Mouse (Mus musculus) small intestine, adult 2 months (tissue): ENCODE measurements at regions not wholly inside any gene's neighbourhood (a gene's known extent, or its start where the extent isn't known, plus 50 kb on each side); places are given as distances from the start of the nearest gene placed in this dataset.

Source experiments
- H3K27ac ChIP-seq: fragments of 200-500 bp; 2 replicates; pipeline ENCODE4 v1.5.1; 2012; ENCODE audit warnings: low read depth, low read length, control low read depth, inconsistent platforms; ENCODE audit not compliant: insufficient read depth
- H3K27me3 ChIP-seq: fragments of 200-500 bp; 2 replicates; pipeline ENCODE4 v1.6.1; 2012; ENCODE audit warnings: mild to moderate bottlenecking, moderate library complexity, low read length, inconsistent platforms; ENCODE audit not compliant: control insufficient read depth, insufficient read depth
- H3K36me3 ChIP-seq: fragments of 200-500 bp; 2 replicates; pipeline ENCODE4 v1.6.1; 2012; ENCODE audit warnings: mild to moderate bottlenecking, low read length, control low read depth, inconsistent platforms; ENCODE audit not compliant: control insufficient read depth, insufficient read depth
- H3K4me1 ChIP-seq: fragments of 200-500 bp; 2 replicates; pipeline ENCODE4 v1.6.1; 2012; ENCODE audit warnings: low read length, inconsistent platforms, mixed read lengths; ENCODE audit not compliant: control insufficient read depth, insufficient read depth, insufficient read length
- H3K4me3 ChIP-seq: fragments of 200-500 bp; 2 replicates; pipeline ENCODE4 v1.5.1; 2012; ENCODE audit warnings: low read depth, mild to moderate bottlenecking, control low read depth, inconsistent platforms, low read length, moderate library complexity
- CTCF ChIP-seq: fragments of 200-500 bp; IDR thresholded peaks from 2 replicates; pipeline ENCODE4 v1.5.1; 2012; ENCODE audit warnings: low read depth, mild to moderate bottlenecking, control low read depth, inconsistent platforms, low read length, moderate library complexity, mixed read lengths; ENCODE audit not compliant: insufficient replicate concordance, insufficient read length; ENCODE audit errors: extremely low read depth
- POLR2A ChIP-seq: fragments of 200-500 bp; IDR thresholded peaks from 2 replicates; pipeline ENCODE4 v1.6.1; 2012; ENCODE audit warnings: low read depth, mild to moderate bottlenecking, control low read depth, inconsistent platforms, low read length, moderate library complexity
- WGBS: fragments of 180-500 bp; shearing (Covaris S2); methylation state at CpG from one replicate; pipeline ENCODE4 v1.1.7; 2018; 5-methylcytosine and 5-hydroxymethylcytosine counted together

GRCm38 (mm10) chr8:112933815-112934214, 364.0 kb downstream of the Cntnap4 start:
- H3K36me3 ChIP-seq = no peaks in the 10 kb centered on the region
- TF ChIP-seq POLR2A (no peak), CTCF (no peak)
- H3K4me3 ChIP-seq = no peak overlapping the region
- H3K27ac ChIP-seq = no peak overlapping the region
- no peaks in the 10 kb centered on the region for H3K4me1 ChIP-seq
- H3K27me3 ChIP-seq = no peaks in the 10 kb centered on the region
- 88% methylated on average over 2 of the region's 2 CpGs for WGBS

DNA sequence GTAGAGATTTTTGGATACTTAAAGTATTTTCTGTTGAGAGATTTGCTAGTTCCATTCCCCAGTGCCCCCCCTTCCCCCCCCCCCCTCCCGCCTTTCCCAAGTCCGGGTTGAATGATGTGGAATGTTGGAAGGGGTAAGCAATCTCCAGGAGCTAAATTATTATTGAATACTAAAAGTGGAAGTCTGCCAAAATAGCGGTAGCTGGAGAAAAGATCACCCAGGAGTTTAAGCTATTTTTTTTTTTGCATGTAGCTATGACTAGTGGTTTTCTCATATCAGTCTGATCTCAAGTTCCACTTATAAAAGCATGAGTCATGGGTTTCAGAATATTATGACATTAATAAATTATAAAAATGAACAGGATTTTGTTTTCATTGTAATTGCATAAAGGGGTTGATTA, 365.6 kb downstream of the Cntnap4 start:
- Histone ChIP-seq H3K27ac (no peak overlapping the region), H3K36me3 (no peaks in the 10 kb centered on the region), H3K4me1 (no peaks in the 10 kb centered on the region), H3K4me3 (no peak overlapping the region), H3K27me3 (no peaks in the 10 kb centered on the region)
- 30% methylated on average over 3 of the region's 3 CpGs for WGBS
- no peak for TF ChIP-seq CTCF
- no peak for TF ChIP-seq POLR2A

DNA sequence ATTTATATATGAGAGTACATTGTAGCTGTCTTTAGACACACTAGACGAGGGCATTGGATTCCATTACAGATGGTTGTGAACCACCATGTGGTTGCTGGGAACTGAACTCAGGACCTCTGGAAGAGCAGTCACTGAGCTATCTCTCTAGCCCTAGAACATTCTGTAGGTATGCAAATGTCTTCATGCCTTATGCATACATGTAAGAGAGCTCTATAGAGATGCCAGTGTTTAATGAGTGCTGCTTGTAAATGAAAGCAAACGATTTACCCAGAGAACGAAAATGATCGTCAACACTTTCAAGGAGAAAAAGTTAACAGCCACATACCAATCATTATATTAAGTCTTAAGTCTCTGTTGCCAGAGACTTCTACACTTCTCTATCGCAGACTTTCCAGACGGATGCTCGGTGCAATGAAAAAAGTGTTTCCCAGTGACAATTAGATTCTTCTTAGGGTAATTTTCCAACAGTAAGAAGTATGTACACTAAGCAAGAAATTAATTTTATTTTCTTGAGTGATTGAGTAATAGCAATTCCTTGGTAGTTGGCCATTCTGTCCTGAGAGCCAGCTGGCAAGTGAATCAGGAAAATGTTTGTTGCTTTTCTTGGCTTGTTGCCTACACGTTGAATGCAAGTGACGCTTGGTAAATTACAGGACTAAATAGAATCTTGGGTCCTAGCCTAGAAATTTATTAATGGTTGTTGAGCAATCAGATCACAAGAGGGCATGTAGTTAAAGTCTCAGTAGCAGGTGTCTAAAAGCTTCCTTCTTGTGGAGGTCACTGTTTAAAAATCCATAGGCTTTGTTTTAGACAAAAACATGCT, 366.3 kb downstream of the Cntnap4 start:
- WGBS = 41% methylated on average over 9 of the region's 9 CpGs
- Histone ChIP-seq H3K27ac (no peak overlapping the region), H3K36me3 (no peaks in the 10 kb centered on the region), H3K27me3 (no peaks in the 10 kb centered on the region), H3K4me3 (no peak overlapping the region), H3K4me1 (no peaks in the 10 kb centered on the region)
- no peak for TF ChIP-seq CTCF
- TF ChIP-seq POLR2A = no peak

- H3K36me3 ChIP-seq = no peaks in the 10 kb centered on the region
- no peak overlapping the region for H3K4me3 ChIP-seq
- 6% methylated on average over 6 of the region's 6 CpGs for WGBS
- TF ChIP-seq POLR2A (no peak), CTCF (peak; percentile 59; the same call in 1 of the 2 replicates)
- H3K27ac ChIP-seq = no peak overlapping the region
- no peaks in the 10 kb centered on the region for H3K4me1 ChIP-seq
- H3K27me3 ChIP-seq = no peaks in the 10 kb centered on the region
Observed at GRCm38 (mm10) chr8:112972418-112972817, 402.6 kb downstream of the Cntnap4 start.

DNA sequence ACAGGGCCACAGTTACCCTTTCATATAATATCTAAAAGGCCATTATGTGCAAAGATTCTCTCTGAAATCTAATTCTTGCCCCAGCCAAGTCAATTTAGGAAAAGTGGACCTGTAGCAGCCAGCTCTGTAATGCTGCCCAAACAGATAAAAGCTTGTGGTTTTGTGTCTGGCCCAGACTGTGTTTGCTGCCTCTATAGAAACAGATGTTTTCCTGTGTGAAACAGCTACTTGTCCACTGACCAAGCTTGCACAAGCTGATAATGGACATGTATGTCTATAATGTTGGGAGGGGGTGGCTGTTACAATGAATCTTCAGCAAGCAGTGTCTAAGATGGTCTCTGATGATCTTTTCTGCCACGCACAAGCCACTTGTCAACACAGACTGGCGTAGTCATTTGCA, 405.9 kb downstream of the Cntnap4 start:
- TF ChIP-seq POLR2A (no peak), CTCF (no peak)
- no peaks in the 10 kb centered on the region for H3K4me1 ChIP-seq
- H3K4me3 ChIP-seq = no peak overlapping the region
- no peak overlapping the region for H3K27ac ChIP-seq
- no peaks in the 10 kb centered on the region for H3K36me3 ChIP-seq
- 92% methylated on average over 2 of the region's 2 CpGs for WGBS
- H3K27me3 ChIP-seq = no peaks in the 10 kb centered on the region

- no peaks in the 10 kb centered on the region for H3K36me3 ChIP-seq
- no peak for TF ChIP-seq POLR2A
- TF ChIP-seq CTCF = no peak
- H3K4me3 ChIP-seq = no peak overlapping the region
- H3K27ac ChIP-seq = no peak overlapping the region
- 86% methylated on average over 2 of the region's 2 CpGs for WGBS
- no peaks in the 10 kb centered on the region for H3K4me1 ChIP-seq
- H3K27me3 ChIP-seq = no peaks in the 10 kb centered on the region
Observed at GRCm38 (mm10) chr8:112976312-112976711, 406.5 kb downstream of the Cntnap4 start.

DNA sequence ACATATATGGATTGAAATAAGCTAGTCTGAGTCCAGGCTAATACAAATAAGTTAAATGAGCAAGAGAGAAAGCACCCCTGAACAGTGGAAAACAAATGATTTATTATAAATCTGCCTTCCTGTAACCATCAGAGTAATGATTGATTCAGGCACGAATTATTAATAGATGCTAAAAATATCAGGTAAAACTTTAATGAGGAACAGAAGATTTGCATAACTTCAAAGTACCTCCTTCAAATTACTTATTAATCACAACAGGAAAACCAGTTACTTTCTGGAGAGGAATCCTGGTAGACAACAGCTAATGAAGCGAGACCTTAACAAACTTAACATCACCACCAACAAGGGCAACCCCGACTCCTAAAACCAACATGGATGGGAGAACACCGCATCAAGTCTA, 423.9 kb downstream of the Cntnap4 start:
- Histone ChIP-seq H3K4me3 (no peak overlapping the region), H3K27me3 (no peaks in the 10 kb centered on the region), H3K27ac (no peak overlapping the region), H3K36me3 (no peaks in the 10 kb centered on the region), H3K4me1 (no peaks in the 10 kb centered on the region)
- TF ChIP-seq POLR2A (no peak), CTCF (no peak)
- WGBS = 82% methylated on average over 4 of the region's 4 CpGs
